Comparison of ENCODE assay signal across 8 mouse cellular contexts in the genomic region with DNA sequence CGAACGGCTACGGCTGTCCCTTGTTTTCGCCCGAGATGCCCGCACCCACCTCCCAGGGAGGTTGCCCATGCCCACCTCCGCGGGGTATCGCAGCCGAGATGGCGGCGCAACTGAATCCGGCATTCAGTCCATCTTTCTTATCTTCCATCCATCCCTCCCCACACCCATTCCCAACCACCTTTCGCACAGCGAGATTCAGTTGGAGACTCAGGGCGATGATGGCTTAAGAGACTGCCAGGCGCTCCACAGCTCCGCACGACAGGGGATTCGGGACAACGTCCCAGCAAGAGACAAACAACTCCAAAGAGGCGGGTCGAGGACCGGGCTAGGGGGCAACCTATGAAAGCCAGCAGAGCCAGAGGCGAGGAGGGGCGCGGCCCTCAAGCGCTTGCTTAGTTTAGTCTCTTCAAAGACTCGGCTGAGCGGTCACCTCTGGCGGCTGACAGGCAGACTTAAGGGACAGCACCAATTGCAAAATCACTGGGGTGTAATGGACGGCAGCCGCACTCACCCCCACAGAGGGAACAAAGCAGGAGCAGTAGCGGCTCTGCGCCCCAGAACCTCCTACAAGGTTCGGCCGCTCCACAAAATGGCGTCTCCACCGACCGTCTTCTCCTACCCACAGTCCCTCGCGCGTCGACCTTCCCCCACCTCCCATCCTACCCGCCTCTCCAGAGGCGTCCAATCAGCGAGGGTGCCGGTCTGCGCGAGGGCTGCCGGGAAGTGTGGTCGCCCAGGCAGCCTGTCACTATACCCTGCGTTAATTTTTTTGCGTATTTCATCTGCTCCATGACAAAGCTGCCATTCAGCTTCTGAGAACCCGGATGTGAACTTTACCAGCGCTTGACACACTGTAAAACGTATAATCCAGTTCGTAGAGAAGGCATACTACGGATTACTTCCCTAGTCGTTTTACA. TPM values are rescaled to one million over a fixed set of nuclear protein-coding genes. Genes with fewer than 3 reads are reported as not detected.
DNase-seq lines count a peak whose midpoint lies in the region; ATAC-seq and TF ChIP-seq lines count a peak whose summit lies in the region.

A gene (minus strand): TSS at position 623 of the 917 bp plus-strand sequence.

- no peak for TF ChIP-seq CTCF in liver, embryonic 14.5 days (IDR thresholded peaks at IDR 0.05; ENCODE audit: low read depth)
- no peak for TF ChIP-seq CTCF in stomach, postnatal 0 days (IDR thresholded peaks at IDR 0.05; ENCODE audit: low read depth)

- H3K9ac ChIP-seq in heart, embryonic 15.5 days: peak within 1 kb of the TSS; percentile 94
- peak within 1 kb of the TSS; percentile 98 for H3K9ac ChIP-seq in liver, embryonic 14.5 days (replicated peaks)
- peak within 1 kb of the TSS; percentile 100 for H3K9ac ChIP-seq in neural tube, embryonic 11.5 days (ENCODE audit: low read length)
- peak within 1 kb of the TSS; percentile 99 for H3K9ac ChIP-seq in stomach, postnatal 0 days (ENCODE audit: low read length)

- peak within 1 kb of the TSS; percentile 63 for H3K4me2 ChIP-seq in heart, embryonic 15.5 days
- H3K4me2 ChIP-seq in liver, embryonic 14.5 days (ENCODE audit: low read depth): peak within 1 kb of the TSS; percentile 91
- H3K4me2 ChIP-seq in neural tube, embryonic 11.5 days (ENCODE audit: low read depth): peak within 1 kb of the TSS; percentile 69
- peak within 1 kb of the TSS; percentile 75 for H3K4me2 ChIP-seq in stomach, postnatal 0 days (replicated peaks; ENCODE audit: low read depth)

- under 1% methylated on average over 60 of the region's 60 CpGs for WGBS in forebrain, embryonic 10.5 days
- WGBS in heart, embryonic 15.5 days: under 1% methylated on average over 60 of the region's 60 CpGs
- WGBS in liver, embryonic 14.5 days (ENCODE audit: insufficient replicate concordance): under 1% methylated on average over 60 of the region's 60 CpGs
- WGBS in neural tube, embryonic 11.5 days: under 1% methylated on average over 60 of the region's 60 CpGs
- WGBS in stomach, postnatal 0 days: under 1% methylated on average over 60 of the region's 60 CpGs

- no peak for TF ChIP-seq EP300 in liver, embryonic 14.5 days (IDR thresholded peaks at IDR 0.05; ENCODE audit: low read depth)
- TF ChIP-seq EP300 in stomach, postnatal 0 days (optimal IDR thresholded peaks at IDR 0.05): peak; percentile 82

- no peaks in the 10 kb centered on the region for H3K9me3 ChIP-seq in forebrain, embryonic 10.5 days
- no peaks in the 10 kb centered on the region for H3K9me3 ChIP-seq in heart, embryonic 15.5 days (replicated peaks)
- no peaks in the 10 kb centered on the region for H3K9me3 ChIP-seq in liver, embryonic 14.5 days (ENCODE audit: control insufficient read depth, low read length)
- H3K9me3 ChIP-seq in neural tube, embryonic 11.5 days (ENCODE audit: control insufficient read depth, low read length): no peaks in the 10 kb centered on the region
- no peaks in the 10 kb centered on the region for H3K9me3 ChIP-seq in stomach, postnatal 0 days (ENCODE audit: control insufficient read depth, low read length)

- no peaks in the 10 kb centered on the region for H3K27me3 ChIP-seq in forebrain, embryonic 10.5 days (ENCODE audit: poor library complexity, severe bottlenecking)
- no peaks in the 10 kb centered on the region for H3K27me3 ChIP-seq in heart, embryonic 15.5 days
- no peaks in the 10 kb centered on the region for H3K27me3 ChIP-seq in liver, embryonic 14.5 days (ENCODE audit: control insufficient read depth, insufficient read depth, low read length)
- no peaks in the 10 kb centered on the region for H3K27me3 ChIP-seq in neural tube, embryonic 11.5 days (ENCODE audit: control insufficient read depth, insufficient read depth, low read length)
- H3K27me3 ChIP-seq in stomach, postnatal 0 days (ENCODE audit: control insufficient read depth, insufficient read depth, low read length): no peaks in the 10 kb centered on the region

- peak within 1 kb of the TSS; percentile 99 for H3K4me3 ChIP-seq in forebrain, embryonic 10.5 days
- peak within 1 kb of the TSS; percentile 91 for H3K4me3 ChIP-seq in heart, embryonic 15.5 days
- H3K4me3 ChIP-seq in liver, embryonic 14.5 days (ENCODE audit: insufficient read depth in 1 of 2, low read depth in 2 of 2, low read length in 2 of 2): peak within 1 kb of the TSS; percentile 92 to 94
- H3K4me3 ChIP-seq in neural tube, embryonic 11.5 days (ENCODE audit: low read depth, low read length): peak within 1 kb of the TSS; percentile 99
- peak within 1 kb of the TSS; percentile 97 for H3K4me3 ChIP-seq in stomach, postnatal 0 days (ENCODE audit: low read depth, low read length)

- peaks cover 73% of the 10 kb centered on the region for H3K36me3 ChIP-seq in forebrain, embryonic 10.5 days (replicated peaks)
- peaks cover 57% of the 10 kb centered on the region for H3K36me3 ChIP-seq in heart, embryonic 15.5 days
- H3K36me3 ChIP-seq in liver, embryonic 14.5 days (replicated peaks; ENCODE audit: control insufficient read depth, insufficient read depth, low read depth): peaks cover 57% of the 10 kb centered on the region
- peaks cover 25% of the 10 kb centered on the region for H3K36me3 ChIP-seq in neural tube, embryonic 11.5 days (ENCODE audit: control insufficient read depth, insufficient read depth, low read length)
- H3K36me3 ChIP-seq in stomach, postnatal 0 days (ENCODE audit: control insufficient read depth, insufficient read depth, low read length): peaks cover 16% of the 10 kb centered on the region

- peak within 1 kb of the TSS; percentile 99 for H3K27ac ChIP-seq in forebrain, embryonic 10.5 days
- H3K27ac ChIP-seq in heart, embryonic 15.5 days: peak within 1 kb of the TSS; percentile 90
- H3K27ac ChIP-seq in liver, embryonic 14.5 days: peak within 1 kb of the TSS; percentile 90
- H3K27ac ChIP-seq in neural tube, embryonic 11.5 days (ENCODE audit: low read depth, low read length): peak within 1 kb of the TSS; percentile 86
- H3K27ac ChIP-seq in stomach, postnatal 0 days (replicated peaks): peak within 1 kb of the TSS; percentile 94

- peak; percentile 91 to 92 for DNase-seq in CD8-positive naive resting alpha-beta T cell, adult 2 months (ENCODE audit: low read depth in 2 of 2, low spot score in 2 of 2)
- peak; percentile 81 for DNase-seq in c-Kit-positive CD71-negative TER-119-negative erythroid progenitor cells, embryonic 14.5 days (ENCODE audit: low read depth)
- DNase-seq in forebrain, embryonic 10.5 days (ENCODE audit: extremely low spot score, low spot score): peak; percentile 94
- peak; percentile 94 to 98 for DNase-seq in kidney, postnatal 25 days
- peak; percentile 86 to 90 (median 87) for DNase-seq in liver, embryonic 14.5 days (ENCODE audit: low read depth in 3 of 3, low spot score in 3 of 3)
- peak; percentile 95 for DNase-seq in neural tube, embryonic 11.5 days (ENCODE audit: low spot score)
- DNase-seq in stomach, postnatal 0 days (ENCODE audit: low spot score): peak; percentile 97

- peak; percentile 100 for ATAC-seq in heart, embryonic 15.5 days (replicated peaks; ENCODE audit: insufficient number of reproducible peaks, insufficient read depth, low FRiP score, low read depth)
- peak; percentile 100 for ATAC-seq in liver, embryonic 14.5 days (ENCODE audit: insufficient read depth)
- ATAC-seq in neural tube, embryonic 11.5 days (ENCODE audit: insufficient read depth, low FRiP score, low TSS enrichment): peak; percentile 100
- ATAC-seq in stomach, postnatal 0 days (ENCODE audit: low FRiP score, low TSS enrichment): peak; percentile 100

- peaks cover 18% of the 10 kb centered on the region for H3K4me1 ChIP-seq in forebrain, embryonic 10.5 days
- peaks cover 12% of the 10 kb centered on the region for H3K4me1 ChIP-seq in heart, embryonic 15.5 days (replicated peaks)
- peaks cover 10 to 11% of the 10 kb centered on the region in 2 experiments for H3K4me1 ChIP-seq in liver, embryonic 14.5 days (replicated peaks; ENCODE audit: control insufficient read depth in 2 of 2, insufficient read depth in 2 of 2, low read length in 1 of 2)
- H3K4me1 ChIP-seq in neural tube, embryonic 11.5 days (ENCODE audit: control insufficient read depth, insufficient read depth, low read length): peaks cover 13% of the 10 kb centered on the region
- H3K4me1 ChIP-seq in stomach, postnatal 0 days (replicated peaks; ENCODE audit: control insufficient read depth, insufficient read depth): no peaks in the 10 kb centered on the region

RNA-seq across cellular contexts. Expression of the gene that starts here (rescaled TPM):
- 185 and 192 TPM in 2 replicates for polyA plus RNA-seq in forebrain, embryonic 10.5 days (2016; fragmentation: Nextera tagmentation; extraction: Ambion mirVana)
- 123 and 147 TPM in 2 replicates for polyA plus RNA-seq in heart, embryonic 15.5 days (2015; fragmentation: Nextera tagmentation; extraction: Ambion mirVana)
- polyA plus RNA-seq in liver, embryonic 14.5 days (2012; rRNA removed): 23.7 and 35.2 TPM in 2 replicates
- 40.8 and 45.1 TPM in 2 replicates for polyA plus RNA-seq in liver, embryonic 14.5 days (2014; fragmentation: Nextera tagmentation; extraction: Ambion mirVana)
- polyA plus RNA-seq in neural tube, embryonic 11.5 days (2014; fragmentation: Nextera tagmentation; extraction: Ambion mirVana): 196 and 197 TPM in 2 replicates
- 60.2 and 67.3 TPM in 2 replicates for polyA plus RNA-seq in stomach, postnatal 0 days (2015; fragmentation: Nextera tagmentation; extraction: Ambion mirVana)

Comparison
In these comparisons a context has a peak if more than half of its experiments do, and no peak if none do; other contexts are left out.
1. Peak in every context shown above with its lines: DNase-seq, ATAC-seq, H3K4me3 ChIP-seq and H3K27ac ChIP-seq.